Mouse (Mus musculus) intestine, embryonic 15.5 days (tissue): ENCODE results near the gene Mier1. TPM values are rescaled to one million over a fixed set of nuclear protein-coding genes. Genes with fewer than 3 reads are reported as not detected.

Source experiments
- ATAC-seq: fragments of 200-750 bp; cut with Nextera tagmentation; 2 replicates; pipeline ENCODE4 v1.8.0; 2017; ENCODE audit warnings: moderate TSS enrichment, moderate library complexity
- H3K27ac ChIP-seq: fragments of 300-500 bp; sonication (generic); 2 replicates; pipeline ENCODE4 v1.5.1; 2015; ENCODE audit warnings: mild to moderate bottlenecking, inconsistent platforms
- H3K27me3 ChIP-seq: fragments of 300-500 bp; sonication (generic); replicated peaks from 2 replicates; pipeline ENCODE4 v1.6.1; 2015; ENCODE audit warnings: inconsistent platforms
- H3K36me3 ChIP-seq: fragments of 300-500 bp; sonication (generic); 2 replicates; pipeline ENCODE4 v1.6.1; 2015; ENCODE audit warnings: inconsistent platforms
- H3K4me1 ChIP-seq: fragments of 300-500 bp; sonication (generic); replicated peaks from 2 replicates; pipeline ENCODE4 v1.6.1; 2015; ENCODE audit warnings: inconsistent platforms
- H3K4me2 ChIP-seq: fragments of 300-500 bp; sonication (generic); replicated peaks from 2 replicates; pipeline ENCODE4 v1.6.1; 2015; ENCODE audit warnings: mild to moderate bottlenecking, inconsistent platforms
- H3K4me3 ChIP-seq: fragments of 300-500 bp; sonication (generic); replicated peaks from 2 replicates; pipeline ENCODE4 v1.5.1; 2015; ENCODE audit warnings: inconsistent platforms
- H3K9ac ChIP-seq: fragments of 300-500 bp; sonication (generic); 2 replicates; pipeline ENCODE4 v1.6.1; 2015; ENCODE audit warnings: inconsistent platforms
- H3K9me3 ChIP-seq: fragments of 300-500 bp; sonication (generic); 2 replicates; pipeline ENCODE4 v1.6.1; 2016; ENCODE audit warnings: inconsistent platforms
- WGBS: fragments of 180-500 bp; shearing (Covaris S2); methylation state at CpG from one replicate; pipeline ENCODE4 v1.1.7; 2015; 5-methylcytosine and 5-hydroxymethylcytosine counted together
- polyA plus RNA-seq: library from polyadenylated mRNA; unstranded; fragments of >200 nt; fragmentation: Nextera tagmentation; extraction: Ambion mirVana; gene quantifications from 2 replicates; pipeline ENCODE4 v1.2.1, GENCODE M21; 2015

Gene Mier1
- polyA plus RNA-seq, 1 experiment from 2014 or later: 42.5 TPM

- no peaks in the 10 kb centered on the region for H3K36me3 ChIP-seq
- 1% methylated on average over 30 of the region's 30 CpGs for WGBS
- peak overlapping the region; percentile 98 for H3K27ac ChIP-seq
- no peak for ATAC-seq
- H3K4me2 ChIP-seq: peak overlapping the region; percentile 74
- H3K27me3 ChIP-seq: no peaks in the 10 kb centered on the region
- H3K9me3 ChIP-seq: no peaks in the 10 kb centered on the region
- peak overlapping the region; percentile 96 for H3K4me3 ChIP-seq
- H3K4me1 ChIP-seq: no peaks in the 10 kb centered on the region
- peak overlapping the region; percentile 97 for H3K9ac ChIP-seq
These were observed 99.8 kb downstream of the Mier1 start for GRCm38 (mm10) chr4:103213859-103214497.

DNA sequence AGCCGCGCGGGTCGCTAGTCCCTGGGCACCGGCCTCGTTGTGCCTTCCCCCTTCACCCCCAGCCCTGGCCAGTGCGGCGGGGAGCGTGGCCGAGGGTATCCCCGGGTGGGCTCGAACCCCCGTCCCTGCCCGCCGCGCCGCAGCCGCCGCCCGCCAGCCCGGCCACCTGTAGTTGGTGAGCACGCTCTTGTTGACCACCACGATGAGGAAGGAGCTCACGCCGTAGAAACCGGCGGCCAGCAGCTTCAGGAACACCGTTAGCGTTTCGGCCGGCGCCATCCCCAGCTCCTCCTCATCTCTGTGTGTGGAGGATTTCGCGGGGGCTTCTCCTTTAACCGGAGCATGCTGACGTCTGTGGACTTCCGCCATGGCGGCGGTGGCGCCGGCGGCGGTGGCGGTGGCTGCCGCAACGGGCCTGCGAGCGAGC, 100.3 kb downstream of the Mier1 start:
- ATAC-seq: peak; percentile 81
- Histone ChIP-seq H3K27ac (peak overlapping the region; percentile 98), H3K4me2 (peak overlapping the region; percentile 74), H3K9ac (peak overlapping the region; percentile 97), H3K36me3 (no peaks in the 10 kb centered on the region), H3K9me3 (no peaks in the 10 kb centered on the region), H3K4me1 (no peaks in the 10 kb centered on the region), H3K4me3 (peak overlapping the region; percentile 96), H3K27me3 (no peaks in the 10 kb centered on the region)
- WGBS: 0% methylated on average over 48 of the region's 48 CpGs

Other genes starting within 250 kb of the Mier1 start
- 0.51 and 0.58 TPM in 2 replicates for gene Tctex1d1, start 135.8 kb upstream of the Mier1 start, polyA plus RNA-seq
- 0.64 and 1.8 TPM in 2 replicates for gene Insl5, start 87.5 kb upstream of the Mier1 start, polyA plus RNA-seq
- gene Wdr78, start 165 bp downstream of the Mier1 start, polyA plus RNA-seq: 1.6 and 1.8 TPM in 2 replicates
- 9.6 TPM in 2 replicates for gene Slc35d1, start 100.8 kb downstream of the Mier1 start, polyA plus RNA-seq
- gene 4921539E11Rik, start 176.5 kb downstream of the Mier1 start, polyA plus RNA-seq: not detected in 2 replicates
- 22.5 and 23.0 TPM in 2 replicates for gene Oma1, start 199.4 kb downstream of the Mier1 start, polyA plus RNA-seq